Mouse (Mus musculus): ENCODE results near the gene Nup155.

Nup155 gene

GRCm38 (mm10) chr15:8200317-8200716, 91.2 kb downstream of the Nup155 start:
- DNase-seq, result no peak

GRCm38 (mm10) chr15:8208362-8208761, 99.3 kb downstream of the Nup155 start:
- no peak for DNase-seq
